Mouse (Mus musculus) CH12.LX (cell line): ENCODE measurements at regions not wholly inside any gene's neighbourhood (a gene's known extent, or its start where the extent isn't known, plus 50 kb on each side); places are given as distances from the start of the nearest gene placed in this dataset.

Experiments used
- E2F4 ChIP-seq: IDR thresholded peaks from 2 replicates; pipeline ENCODE4 v1.6.1; 2011; ENCODE audit warnings: low read depth, low read length, improper control_type of control experiment; ENCODE audit not compliant: insufficient replicate concordance
- ETS1 ChIP-seq: conservative IDR thresholded peaks from 2 replicates; pipeline ENCODE4 v1.6.1; 2012; ENCODE audit warnings: low read depth, mild to moderate bottlenecking, inconsistent platforms, low read length, improper control_type of control experiment, moderate library complexity

DNA sequence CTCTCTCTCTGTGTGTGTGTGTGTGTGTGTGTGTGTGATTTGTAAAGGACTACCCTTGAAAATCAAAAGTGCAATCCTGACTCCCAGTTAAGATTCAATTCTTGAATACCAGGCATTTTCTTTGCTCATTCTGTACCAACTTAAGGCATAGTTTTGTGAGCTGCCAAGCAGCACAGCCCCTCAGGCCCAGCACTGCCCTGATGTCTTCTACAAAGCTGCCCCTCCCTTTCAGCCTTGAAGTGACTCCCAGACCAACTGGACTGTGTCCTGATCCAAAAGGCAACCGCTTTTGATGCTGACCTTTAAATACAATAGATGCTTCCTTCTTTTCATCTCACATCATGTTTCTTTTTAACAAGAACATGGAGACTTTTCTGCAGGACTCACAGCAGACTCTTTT lies 464.8 kb downstream of the Gja1 start:
- TF ChIP-seq ETS1 (no peak), E2F4 (no peak)
